In the genomic region with DNA sequence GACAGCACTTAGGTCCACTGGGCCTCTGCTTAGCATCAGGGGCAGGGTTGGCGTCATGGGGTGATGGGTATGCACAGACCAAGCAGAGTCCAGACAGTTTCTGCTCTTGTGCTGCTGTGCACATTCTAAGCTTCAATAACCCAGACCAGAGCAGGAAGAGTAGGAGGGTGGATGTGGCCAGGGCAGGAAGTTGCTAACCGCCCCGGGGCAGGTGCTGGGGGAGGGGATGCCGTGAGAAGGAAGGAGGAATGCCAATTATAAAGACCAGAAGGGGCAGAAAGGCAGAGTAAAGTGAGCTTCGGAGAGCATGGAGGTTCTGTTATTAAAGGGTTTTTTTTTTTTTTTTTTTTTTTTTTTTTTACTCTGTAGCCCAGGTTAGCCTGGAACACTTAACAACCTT, we compare ENCODE assay signal across 15 mouse cellular contexts. TPM values are rescaled to one million over a fixed set of nuclear protein-coding genes. Genes with fewer than 3 reads are reported as not detected.
DNase-seq lines count a peak whose midpoint lies in the region; ATAC-seq and TF ChIP-seq lines count a peak whose summit lies in the region.
"Had no signal": no experiment of that assay in that cellular context is flagged by ENCODE, and none has a peak within 500 bp of the region (broad histone marks: within the 10 kb centered on the region; RNA-seq: fewer than 3 reads in every experiment).

No protein-coding gene starts in this region.

- TF ChIP-seq CTCF in G1E (IDR thresholded peaks at IDR 0.05; ENCODE audit: low read depth, low read length): no peak

- intact Hi-C loops in heart, postnatal 25 days (cut with DNase I): no loop called here

- DNase-seq in heart, adult 11 months: peak; percentile 90
- DNase-seq in heart, postnatal 25 days (ENCODE audit: low spot score): no peak
- peak; percentile 60 for DNase-seq in G1E (ENCODE audit: low spot score)
- peak; percentile 53 for DNase-seq in lung, postnatal 25 days (ENCODE audit: low spot score)
- peak; percentile 84 to 90 for DNase-seq in thymus, adult 18-20 months
- no peak for DNase-seq in layer of hippocampus, postnatal 36 days
- DNase-seq in frontal cortex, postnatal 14 days (ENCODE audit: low spot score in 2 of 2): no peak

- H3K36me3 ChIP-seq in G1E (replicated peaks): peaks cover 42% of the 10 kb centered on the region
- H3K36me3 ChIP-seq in forebrain, embryonic 12.5 days (replicated peaks): peaks cover 4% of the 10 kb centered on the region; the same call in 1 of the 2 replicates
- H3K36me3 ChIP-seq: intestine, embryonic 15.5 days had no signal

- 86% methylated on average over 5 of the region's 5 CpGs for WGBS in forebrain, embryonic 12.5 days

- no peak overlapping the region for H3K9ac ChIP-seq in forebrain, embryonic 12.5 days
- H3K9ac ChIP-seq: intestine, embryonic 15.5 days had no signal

- peaks cover 50% of the 10 kb centered on the region for H3K4me1 ChIP-seq in G1E (ENCODE audit: insufficient read depth, low read depth, low read length)
- peaks cover 17% of the 10 kb centered on the region for H3K4me1 ChIP-seq in forebrain, embryonic 12.5 days

- peak overlapping the region; percentile 70 for H3K4me3 ChIP-seq in G1E (ENCODE audit: low read depth, low read length)
- no peak overlapping the region for H3K4me3 ChIP-seq in forebrain, embryonic 12.5 days (replicated peaks)
- H3K4me3 ChIP-seq: intestine, embryonic 15.5 days; limb, embryonic 10.5 days had no signal

- ATAC-seq in G1E (ENCODE audit: extremely low read depth, insufficient number of reproducible peaks, low FRiP score, poor library complexity, severe bottlenecking): peak; percentile 60
- no peak for ATAC-seq in forebrain, embryonic 12.5 days (ENCODE audit: low FRiP score)
- ATAC-seq: intestine, embryonic 15.5 days; midbrain, embryonic 16.5 days had no signal

- H3K27me3 ChIP-seq in G1E (ENCODE audit: insufficient read depth, low read length): no peaks in the 10 kb centered on the region
- no peaks in the 10 kb centered on the region for H3K27me3 ChIP-seq in forebrain, embryonic 12.5 days
- H3K27me3 ChIP-seq: intestine, embryonic 15.5 days had no signal

- H3K4me2 ChIP-seq in forebrain, embryonic 12.5 days: no peak overlapping the region
- H3K4me2 ChIP-seq: intestine, embryonic 15.5 days had no signal

- no peak overlapping the region for H3K27ac ChIP-seq in forebrain, embryonic 12.5 days
- H3K27ac ChIP-seq: intestine, embryonic 15.5 days had no signal

- no peaks in the 10 kb centered on the region for H3K9me3 ChIP-seq in G1E (replicated peaks)
- no peaks in the 10 kb centered on the region for H3K9me3 ChIP-seq in forebrain, embryonic 12.5 days
- H3K9me3 ChIP-seq: intestine, embryonic 15.5 days; limb, embryonic 10.5 days had no signal

RNA-seq across cellular contexts. Expression of a gene that starts 0.7 kb away (rescaled TPM):
- 1 to 10 TPM in 1 of 2 experiments, under 1 TPM in 1; 0.88 to 1.1 TPM for total RNA-seq in heart, postnatal 25 days (2021)
- total RNA-seq in G1E (2014; fragmentation: Nextera tagmentation) (94.6 and 98.7 TPM in 2 replicates), G1E (2017) (103 and 118 TPM in 2 replicates)
- polyA plus RNA-seq in G1E (2012): 184 and 216 TPM in 2 replicates
- not detected for total RNA-seq in layer of hippocampus, postnatal 36 days (2021)
- polyA plus RNA-seq in forebrain, embryonic 12.5 days (2016; fragmentation: Nextera tagmentation; extraction: Ambion mirVana): 0.47 and 0.83 TPM in 2 replicates

RNA-seq across cellular contexts. Expression of a gene that starts 6.1 kb away (rescaled TPM):
- total RNA-seq in heart, postnatal 25 days (2021): under 1 TPM; 0.17 to 0.23 TPM
- total RNA-seq in G1E (2014; fragmentation: Nextera tagmentation): 6.6 and 7.2 TPM in 2 replicates
- total RNA-seq in G1E (2017): 1.7 and 4.4 TPM in 2 replicates
- 0.62 and 1.2 TPM in 2 replicates for polyA plus RNA-seq in G1E (2012)
- total RNA-seq in layer of hippocampus, postnatal 36 days (2021): under 1 TPM; 0.46 to 0.95 TPM
- polyA plus RNA-seq in forebrain, embryonic 12.5 days (2016; fragmentation: Nextera tagmentation; extraction: Ambion mirVana): 22.4 TPM in 2 replicates

RNA-seq across cellular contexts. Expression of a gene that starts 6.2 kb away (rescaled TPM):
- 10 to 100 TPM; 44.9 to 46.0 TPM for total RNA-seq in heart, postnatal 25 days (2021)
- total RNA-seq in G1E (2014; fragmentation: Nextera tagmentation): 25.7 and 39.6 TPM in 2 replicates
- total RNA-seq in G1E (2017): 27.2 and 30.2 TPM in 2 replicates
- polyA plus RNA-seq in G1E (2012): 87.0 and 110 TPM in 2 replicates
- 100 to 1,000 TPM; 117 to 118 TPM for total RNA-seq in layer of hippocampus, postnatal 36 days (2021)
- 18.9 and 19.3 TPM in 2 replicates for polyA plus RNA-seq in forebrain, embryonic 12.5 days (2016; fragmentation: Nextera tagmentation; extraction: Ambion mirVana)

RNA-seq across cellular contexts. Expression of a gene that starts 13.5 kb away (rescaled TPM):
- 1 to 10 TPM; 2.5 to 3.5 TPM for total RNA-seq in heart, postnatal 25 days (2021)
- total RNA-seq in G1E (2014; fragmentation: Nextera tagmentation) (0.90 TPM in 1 of 2 replicates, not detected in the other), G1E (2017) (0.52 and 0.55 TPM in 2 replicates)
- polyA plus RNA-seq in G1E (2012): 0.34 and 0.39 TPM in 2 replicates
- 1 to 10 TPM; 1.1 TPM for total RNA-seq in layer of hippocampus, postnatal 36 days (2021)
- 1.7 and 2.5 TPM in 2 replicates for polyA plus RNA-seq in forebrain, embryonic 12.5 days (2016; fragmentation: Nextera tagmentation; extraction: Ambion mirVana)

RNA-seq across cellular contexts. Expression of a gene that starts 16.9 kb away (rescaled TPM):
- not detected for total RNA-seq in heart, postnatal 25 days (2021)
- total RNA-seq in G1E (2014; fragmentation: Nextera tagmentation) (not detected in 2 replicates), G1E (2017) (not detected in 2 replicates)
- polyA plus RNA-seq in G1E (2012): not detected in 2 replicates
- not detected for total RNA-seq in layer of hippocampus, postnatal 36 days (2021)
- polyA plus RNA-seq in forebrain, embryonic 12.5 days (2016; fragmentation: Nextera tagmentation; extraction: Ambion mirVana): not detected in 2 replicates
- total RNA-seq: gastrocnemius, adult 8-10 months had no signal
- polyA plus RNA-seq: C2C12; embryonic facial prominence, embryonic 11.5 days; intestine, embryonic 15.5 days; limb, embryonic 10.5 days; midbrain, embryonic 16.5 days; urinary bladder, adult 2 months had no signal

Comparison
In these comparisons a context has a peak if more than half of its experiments do, and no peak if none do; other contexts are left out.
1. DNase-seq: peak in heart, adult 11 months (single experiment), G1E (single experiment), lung, postnatal 25 days (single experiment) and thymus, adult 18-20 months (2 of 2); none in heart, postnatal 25 days (single experiment), layer of hippocampus, postnatal 36 days (0 of 2) and frontal cortex, postnatal 14 days (0 of 2).
2. RNA of a gene that starts 0.7 kb away (total RNA-seq): 94.6 to 118 TPM in G1E; 0.88 to 1.1 TPM in heart, postnatal 25 days and not detected in layer of hippocampus, postnatal 36 days; every median in the first group is over 10 times any median in the second.